25 mouse cellular contexts compared by ENCODE assay signal in the genomic region with DNA sequence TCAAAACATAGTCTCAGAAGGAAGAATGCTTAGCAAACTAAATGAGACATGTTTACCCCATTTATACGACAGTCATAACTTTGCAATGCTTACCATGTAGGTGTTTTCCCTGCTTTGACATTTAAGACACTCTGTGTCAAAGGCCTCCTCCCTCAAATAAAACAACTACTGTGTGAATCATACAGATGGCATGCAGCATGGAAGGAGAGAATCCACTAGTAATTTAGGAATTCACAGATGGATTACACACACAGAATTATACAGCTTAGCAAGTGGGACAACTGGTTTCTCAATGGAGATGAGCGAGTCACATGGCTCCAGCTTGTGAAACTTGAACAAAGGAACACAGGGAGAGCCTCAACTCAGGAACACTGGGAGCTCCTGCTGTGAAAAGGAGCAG.
A peak's percentile ranks its signal among the peaks of the same experiment; 100 is the strongest.
DNase-seq lines count a peak whose midpoint lies in the region; ATAC-seq and TF ChIP-seq lines count a peak whose summit lies in the region.
"Had no signal": no experiment of that assay in that cellular context is flagged by ENCODE, and none has a peak within 500 bp of the region (broad histone marks: within the 10 kb centered on the region; RNA-seq: fewer than 3 reads in every experiment).

No protein-coding gene starts in this region.

- TF ChIP-seq EP300 in stomach, postnatal 0 days (optimal IDR thresholded peaks at IDR 0.05): peak; percentile 34

- H3K4me2 ChIP-seq in stomach, postnatal 0 days (replicated peaks; ENCODE audit: low read depth): no peak overlapping the region
- H3K4me2 ChIP-seq in forebrain, postnatal 0 days (ENCODE audit: low read depth): no peak overlapping the region
- H3K4me2 ChIP-seq: embryonic facial prominence, embryonic 12.5 days; heart, embryonic 12.5 days had no signal

- H3K27ac ChIP-seq in stomach, postnatal 0 days (replicated peaks): no peak overlapping the region
- no peak overlapping the region for H3K27ac ChIP-seq in forebrain, postnatal 0 days (ENCODE audit: low read depth, low read length)
- H3K27ac ChIP-seq: embryonic facial prominence, embryonic 12.5 days; hindbrain, postnatal 0 days; kidney, postnatal 0 days; limb, embryonic 10.5 days had no signal

- H3K9ac ChIP-seq in stomach, postnatal 0 days (ENCODE audit: low read length): no peak overlapping the region
- H3K9ac ChIP-seq in forebrain, postnatal 0 days: no peak overlapping the region
- H3K9ac ChIP-seq: embryonic facial prominence, embryonic 12.5 days; heart, embryonic 12.5 days had no signal

- peak; percentile 94 for ATAC-seq in CD4-positive, CD25-positive, alpha-beta regulatory T cell, adult 4 months
- no peak for ATAC-seq in stomach, postnatal 0 days (ENCODE audit: low FRiP score, low TSS enrichment)
- ATAC-seq in forebrain, postnatal 0 days: no peak
- ATAC-seq: forebrain, embryonic 16.5 days; hindbrain, postnatal 0 days; midbrain, embryonic 16.5 days had no signal

- peak; percentile 23 for DNase-seq in ZHBTc4 (ENCODE audit: low read depth, low spot score)
- peak; percentile 21 for DNase-seq in fibroblast of lung, adult 2 months (ENCODE audit: low read depth)
- no peak for DNase-seq in stomach, postnatal 0 days (ENCODE audit: low spot score)
- DNase-seq in cerebellum, adult 9-11 months: no peak
- DNase-seq in forebrain, postnatal 0 days: no peak
- DNase-seq in right cerebral cortex, adult 2 months (ENCODE audit: low spot score in 2 of 2): no peak
- DNase-seq: adrenal gland, adult 2 months; cerebellum, adult 11-12 months; cerebellum, postnatal 14 days; gastrocnemius, postnatal 25 days; heart, postnatal 10 days; kidney, adult 18-20 months; lung, postnatal 4 days; right cerebral cortex, adult 18-20 months had no signal

- no peaks in the 10 kb centered on the region for H3K9me3 ChIP-seq in stomach, postnatal 0 days (ENCODE audit: control insufficient read depth, low read length)
- no peaks in the 10 kb centered on the region for H3K9me3 ChIP-seq in forebrain, postnatal 0 days (ENCODE audit: low read length)
- H3K9me3 ChIP-seq: embryonic facial prominence, embryonic 12.5 days; G1E; heart, embryonic 12.5 days; limb, embryonic 10.5 days had no signal

- H3K4me3 ChIP-seq in stomach, postnatal 0 days (ENCODE audit: low read depth, low read length): no peak overlapping the region
- H3K4me3 ChIP-seq in forebrain, postnatal 0 days (ENCODE audit: low read depth, low read length): no peak overlapping the region
- H3K4me3 ChIP-seq: embryonic facial prominence, embryonic 12.5 days; erythroblast, embryonic 14.5 days; heart, embryonic 12.5 days; limb, embryonic 10.5 days had no signal

- no peaks in the 10 kb centered on the region for H3K36me3 ChIP-seq in stomach, postnatal 0 days (ENCODE audit: control insufficient read depth, insufficient read depth, low read length)
- no peaks in the 10 kb centered on the region for H3K36me3 ChIP-seq in forebrain, postnatal 0 days (ENCODE audit: insufficient read depth)
- H3K36me3 ChIP-seq: embryonic facial prominence, embryonic 12.5 days; G1E; heart, embryonic 12.5 days; limb, embryonic 10.5 days had no signal

- no peak for TF ChIP-seq CTCF in stomach, postnatal 0 days (IDR thresholded peaks at IDR 0.05; ENCODE audit: low read depth)
- no peak for TF ChIP-seq CTCF in forebrain, postnatal 0 days (IDR thresholded peaks at IDR 0.05; ENCODE audit: low read depth)

- H3K27me3 ChIP-seq in stomach, postnatal 0 days (ENCODE audit: control insufficient read depth, insufficient read depth, low read length): no peaks in the 10 kb centered on the region
- no peaks in the 10 kb centered on the region for H3K27me3 ChIP-seq in forebrain, postnatal 0 days (ENCODE audit: insufficient read depth, low read length)
- H3K27me3 ChIP-seq: CH12.LX; embryonic facial prominence, embryonic 12.5 days; heart, embryonic 12.5 days had no signal

- 74% methylated on average over 2 of the region's 2 CpGs for WGBS in stomach, postnatal 0 days
- WGBS in forebrain, postnatal 0 days: 72% methylated on average over 2 of the region's 2 CpGs

- H3K4me1 ChIP-seq in stomach, postnatal 0 days (replicated peaks; ENCODE audit: control insufficient read depth, insufficient read depth): no peaks in the 10 kb centered on the region
- no peaks in the 10 kb centered on the region for H3K4me1 ChIP-seq in forebrain, postnatal 0 days (ENCODE audit: insufficient read depth)
- H3K4me1 ChIP-seq: embryonic facial prominence, embryonic 12.5 days; heart, embryonic 12.5 days; limb, embryonic 10.5 days had no signal

Comparison
In these comparisons a context has a peak if more than half of its experiments do, and no peak if none do; other contexts are left out.
1. DNase-seq: peak in ZHBTc4 (single experiment) and fibroblast of lung, adult 2 months (single experiment); none in stomach, postnatal 0 days (single experiment), cerebellum, adult 9-11 months (single experiment), forebrain, postnatal 0 days (single experiment) and right cerebral cortex, adult 2 months (0 of 2).